Mouse (Mus musculus) brain, embryonic 14.5 days (tissue): Measurements from ENCODE around the gene Fn1.

ENCODE experiments used
- CTCF ChIP-seq: fragments of 200-500 bp; IDR thresholded peaks from 2 replicates; pipeline ENCODE4 v1.5.1; 2012; ENCODE audit warnings: inconsistent platforms, mild to moderate bottlenecking, moderate library complexity, borderline replicate concordance; ENCODE audit not compliant: insufficient read depth, insufficient read length; ENCODE audit errors: extremely low read depth
- POLR2A ChIP-seq: fragments of 200-500 bp; IDR thresholded peaks from 2 replicates; pipeline ENCODE4 v1.6.1; 2012; ENCODE audit warnings: mild to moderate bottlenecking, inconsistent platforms, borderline replicate concordance; ENCODE audit not compliant: poor library complexity, insufficient read depth, insufficient read length, severe bottlenecking; ENCODE audit errors: extremely low read depth

- TF ChIP-seq CTCF (no peak), POLR2A (no peak)
These were observed 1.2 kb upstream of the Fn1 start for GRCm38 (mm10) chr1:71654221-71654620.
